Mouse (Mus musculus) layer of hippocampus, postnatal 14 days (tissue): ENCODE measurements around the gene Fam213b. TPM values are rescaled to one million over a fixed set of nuclear protein-coding genes. Genes with fewer than 3 reads are reported as not detected.

ENCODE experiments used
- DNase-seq, 2 experiments: peaks; one replicate each; pipeline ENCODE4 v3.0.0; 2021 to 2022; ENCODE audit warnings: low spot score in 2 of 2, mixed read lengths in 1 of 2
- total RNA-seq, 2 experiments: library from RNA; stranded (reverse); gene quantifications; 2 replicates each; pipeline ENCODE4 v1.2.3; 2021

Fam213b gene
- total RNA-seq, 2 experiments from 2014 or later = 34.2 to 40.9 TPM

DNA sequence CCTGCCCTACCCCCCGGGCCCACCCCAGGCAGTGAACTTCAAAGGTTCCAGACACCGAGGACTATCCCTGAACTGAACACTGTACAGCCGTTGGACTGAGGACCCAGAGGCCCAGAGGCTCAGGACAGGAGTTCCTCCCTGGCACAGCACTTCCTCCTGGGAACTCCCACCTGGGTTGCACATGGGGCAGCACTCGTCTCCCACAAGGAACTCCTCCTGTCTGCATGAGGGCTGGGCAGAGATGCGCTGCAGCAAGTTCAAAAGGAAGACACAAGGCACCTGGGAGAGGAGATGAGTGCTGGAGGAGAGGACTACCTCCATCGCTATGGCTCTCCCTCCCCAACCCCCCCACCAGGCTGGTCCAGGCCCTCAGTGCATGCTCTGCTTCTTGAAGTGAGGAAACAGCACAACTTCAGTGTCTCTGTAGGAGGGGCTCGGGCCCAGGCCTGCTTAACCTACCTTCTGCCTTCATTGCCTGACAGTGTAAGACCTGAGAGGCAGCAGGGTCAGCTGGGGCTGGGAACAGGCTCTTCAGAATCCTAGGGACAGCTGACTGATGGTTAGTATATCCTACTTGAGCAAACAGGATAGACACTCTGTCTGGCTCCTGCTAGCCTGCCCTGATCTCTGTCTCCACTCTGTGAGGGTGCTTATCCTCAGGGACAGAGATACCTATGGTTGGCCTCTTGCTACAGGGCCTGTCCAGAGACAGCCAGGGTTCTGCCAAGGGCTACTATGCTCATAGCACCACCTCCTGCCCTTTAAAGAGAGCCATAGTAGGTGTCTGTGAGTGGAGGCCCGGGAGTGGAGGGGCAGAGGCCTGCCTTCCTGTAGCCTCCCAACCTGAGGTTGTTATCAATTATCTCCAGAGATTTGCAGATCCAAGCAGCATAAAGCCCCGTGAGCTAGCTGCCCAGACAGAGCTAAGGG, 28.3 kb upstream of the Fam213b start:
- DNase-seq = no peak

DNA sequence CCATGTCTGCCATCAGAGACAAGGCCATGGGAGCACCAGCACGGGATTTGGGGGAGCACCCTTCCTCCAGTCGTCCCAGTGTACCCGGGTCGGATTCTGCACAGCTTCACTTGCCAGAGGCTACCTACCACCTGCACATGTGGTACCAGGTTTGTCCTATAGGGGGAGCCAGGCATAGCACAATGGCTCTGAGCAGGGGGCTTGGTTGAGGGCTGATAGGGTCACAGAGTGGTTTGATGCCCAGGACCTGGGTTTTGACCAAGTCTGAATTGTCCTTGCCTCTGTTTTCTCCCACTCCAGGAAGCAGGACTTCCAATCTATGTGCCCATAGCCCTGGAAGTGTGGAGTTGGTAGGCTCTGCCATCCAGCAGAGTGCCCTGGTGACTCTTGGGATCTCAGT, 26.5 kb upstream of the Fam213b start:
- no peak for DNase-seq

DNA sequence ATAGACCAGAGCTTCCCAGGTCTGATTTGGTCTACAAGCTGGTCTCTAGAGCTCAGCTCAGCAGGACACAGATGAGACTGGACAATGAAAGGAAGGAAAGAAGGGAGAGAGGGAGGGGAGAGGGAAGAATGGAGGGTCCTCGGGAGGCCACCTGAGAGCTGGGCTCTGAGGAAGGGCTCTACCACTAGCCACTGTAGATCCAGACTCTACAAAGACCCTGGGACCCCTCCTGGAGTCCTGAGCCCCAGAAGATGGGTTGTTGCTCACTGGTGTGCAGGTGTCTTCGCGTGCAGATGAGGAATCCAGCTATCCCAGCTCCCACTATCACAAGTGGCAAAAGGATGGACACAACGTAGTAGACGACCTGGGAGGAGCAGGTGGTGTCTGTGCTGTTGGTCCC, 24.0 kb upstream of the Fam213b start:
- DNase-seq = no peak

DNA sequence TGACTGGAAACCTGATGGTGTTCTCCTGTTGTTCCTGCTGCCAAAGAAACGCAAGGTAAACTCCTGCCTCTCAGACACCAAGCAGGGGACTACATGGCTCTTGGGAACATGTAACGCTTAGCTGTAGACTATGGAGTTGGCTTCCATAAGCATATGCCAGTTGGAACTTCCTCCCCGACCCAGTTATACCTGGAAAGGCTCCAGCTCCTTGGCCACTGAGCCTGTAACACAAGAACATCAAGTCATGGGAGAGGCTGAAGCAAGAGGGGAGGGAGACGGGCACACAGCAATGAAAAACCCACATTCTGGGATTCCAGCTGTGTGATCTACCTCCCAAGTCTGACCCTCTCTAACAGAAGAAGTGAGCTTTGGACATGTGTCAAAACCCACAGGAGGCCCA, 23.4 kb upstream of the Fam213b start:
- DNase-seq = no peak

DNA sequence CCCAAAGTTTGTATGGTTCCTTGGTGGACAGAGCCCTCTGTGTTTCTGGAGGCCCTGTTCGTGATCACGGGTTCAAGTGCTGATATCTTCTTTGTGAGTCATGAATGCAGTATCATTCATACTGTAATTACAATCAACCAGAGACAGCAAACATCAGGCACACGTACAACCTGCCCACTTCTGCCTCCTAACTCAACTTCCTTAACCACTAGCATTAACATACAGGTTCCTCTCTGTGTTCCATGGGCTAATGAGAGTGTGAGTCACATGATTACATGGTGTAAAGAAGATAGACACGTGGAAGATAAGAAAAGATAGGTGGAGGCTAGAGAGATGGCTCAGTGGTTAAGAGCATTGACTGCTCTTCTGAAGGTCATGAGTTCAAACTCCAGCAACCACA, 17.7 kb upstream of the Fam213b start:
- no peak for DNase-seq

DNA sequence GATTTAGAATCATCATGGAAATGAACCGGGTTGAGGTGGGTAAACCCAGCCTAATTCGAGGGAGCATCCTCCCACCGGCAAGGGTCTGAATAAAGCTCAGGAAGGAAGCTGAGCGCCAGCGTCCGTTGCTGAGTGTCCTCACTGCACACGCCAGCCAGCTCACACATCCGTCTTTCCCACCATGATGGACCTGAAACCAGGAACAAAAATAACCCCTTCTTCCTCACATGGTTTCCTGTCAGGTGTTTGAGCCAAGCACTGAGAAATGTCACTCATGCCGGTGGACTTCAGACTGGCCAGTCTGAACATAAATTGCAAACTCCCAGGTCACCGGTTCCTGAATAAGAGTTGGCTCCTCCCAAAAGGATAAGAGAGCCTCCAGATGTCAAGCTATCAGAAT, 16.4 kb upstream of the Fam213b start:
- no peak for DNase-seq

DNA sequence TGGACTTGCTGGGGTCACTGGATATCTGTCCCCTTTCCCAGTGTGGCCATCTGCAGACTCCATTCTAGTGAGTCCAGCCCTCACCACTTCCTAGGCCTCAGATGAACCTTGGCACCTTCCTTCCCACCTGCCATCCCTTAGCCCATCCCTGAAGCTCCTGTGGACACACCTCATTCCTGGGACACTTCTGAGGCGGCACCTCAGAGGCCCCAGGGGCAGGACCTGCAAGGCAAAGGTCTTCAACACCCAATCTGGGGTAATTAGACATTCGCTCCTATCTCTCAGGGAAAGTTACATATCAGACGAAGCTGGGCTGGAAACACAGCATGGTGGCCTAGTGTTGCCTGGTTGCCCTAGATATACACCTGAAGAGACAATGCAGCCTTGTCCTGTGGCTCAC, 15.8 kb upstream of the Fam213b start:
- DNase-seq = no peak

DNA sequence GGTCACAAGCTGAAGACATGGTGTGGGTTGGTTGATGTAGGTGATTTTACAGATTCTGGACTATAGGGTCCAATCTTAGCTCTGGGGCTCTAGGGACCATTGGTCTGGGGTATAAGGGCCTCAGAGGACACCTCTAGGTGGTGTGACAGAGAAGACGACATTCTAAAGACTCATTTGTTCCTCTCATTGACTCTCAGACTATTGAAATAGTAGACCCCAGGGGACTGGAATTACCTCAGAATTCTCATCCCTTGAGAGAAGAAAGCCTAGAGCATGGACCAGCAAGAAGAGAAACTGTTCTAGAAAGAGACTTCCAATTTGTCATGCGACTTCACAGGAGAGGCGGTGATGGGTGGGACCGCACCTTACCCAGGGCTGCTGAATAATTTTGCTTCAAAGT, 15.3 kb upstream of the Fam213b start:
- DNase-seq = no peak

DNA sequence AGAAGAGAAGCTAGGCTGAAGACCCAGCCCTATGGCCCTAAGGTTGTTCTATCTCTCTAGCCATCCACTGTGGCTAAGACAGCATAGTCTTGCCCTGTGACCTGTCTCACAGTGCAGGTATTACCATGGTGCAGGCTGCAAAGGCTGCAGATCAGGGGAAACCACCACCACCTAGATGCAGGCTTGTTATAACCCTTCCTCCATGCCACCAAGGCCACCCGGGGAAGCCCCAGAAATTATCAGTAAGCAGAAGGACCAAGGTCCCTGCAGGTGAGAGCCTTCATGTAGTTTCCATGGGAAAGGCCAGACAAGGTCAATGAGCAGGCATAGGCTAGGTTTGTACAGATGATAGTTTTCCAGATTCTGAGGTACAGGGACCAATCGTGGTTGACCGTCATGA, 14.9 kb upstream of the Fam213b start:
- no peak for DNase-seq

DNA sequence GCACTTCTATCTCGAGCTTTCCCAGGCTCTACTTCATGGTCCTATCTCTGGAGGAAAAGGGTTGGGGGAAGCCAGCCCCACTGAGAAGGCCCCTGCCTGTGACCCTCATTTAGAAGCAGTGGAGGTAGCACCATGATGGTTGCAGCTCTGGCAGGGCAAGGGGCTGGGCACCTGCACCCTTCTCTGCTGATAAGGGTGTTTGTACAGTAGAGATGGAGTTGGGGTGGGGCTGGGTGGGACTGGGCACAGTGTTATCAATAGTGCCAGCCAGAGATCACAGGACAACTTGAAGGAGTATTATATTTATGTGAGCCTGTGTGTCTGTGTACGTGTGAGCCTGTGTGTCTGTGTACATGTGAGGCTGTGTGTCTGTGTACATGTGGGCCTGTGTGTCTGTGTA, 12.7 kb upstream of the Fam213b start:
- no peak for DNase-seq

DNA sequence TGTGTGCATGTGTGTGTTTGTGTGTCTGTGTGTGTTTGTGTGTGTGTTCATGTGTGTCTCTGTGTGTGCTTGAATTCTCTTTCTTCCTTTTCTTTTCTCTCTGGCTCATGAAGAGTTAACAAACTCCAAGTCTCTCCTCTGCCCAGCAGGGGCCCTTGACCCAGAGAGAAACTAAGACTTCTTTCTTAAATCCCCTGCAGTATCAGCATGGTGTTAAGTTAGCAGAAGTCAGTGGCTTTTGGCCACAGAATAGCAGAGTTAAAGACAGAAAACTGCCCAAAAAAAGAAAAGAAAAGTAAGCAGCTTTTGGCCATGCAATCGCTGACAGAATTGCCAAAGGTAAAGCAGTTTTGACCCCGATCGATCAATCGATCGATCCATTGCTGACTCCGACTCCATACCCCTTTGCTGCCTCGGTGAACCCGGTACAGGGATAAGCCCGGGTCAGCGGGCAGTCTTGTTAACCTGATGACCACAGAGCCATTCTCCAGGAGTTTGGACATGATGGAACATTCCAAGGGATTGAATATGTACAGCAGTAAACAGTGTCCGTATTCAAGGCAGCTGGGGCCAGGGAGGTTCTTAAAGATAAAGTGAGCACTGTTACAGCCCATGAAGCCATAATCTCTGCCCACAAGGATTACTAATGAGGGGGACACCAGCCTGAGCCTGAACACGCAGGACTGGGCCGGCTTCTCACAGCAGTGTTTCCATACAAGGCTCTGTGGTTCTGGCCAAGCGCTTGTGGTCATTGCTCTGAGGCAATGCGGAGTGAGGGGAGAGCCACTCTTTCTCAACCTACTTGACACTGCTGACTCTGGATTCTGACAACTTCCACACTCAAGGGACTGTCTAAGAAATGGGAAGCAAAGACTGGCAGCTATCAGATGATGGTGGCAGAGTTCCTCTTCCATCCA, 11.9 kb upstream of the Fam213b start:
- DNase-seq = no peak

DNA sequence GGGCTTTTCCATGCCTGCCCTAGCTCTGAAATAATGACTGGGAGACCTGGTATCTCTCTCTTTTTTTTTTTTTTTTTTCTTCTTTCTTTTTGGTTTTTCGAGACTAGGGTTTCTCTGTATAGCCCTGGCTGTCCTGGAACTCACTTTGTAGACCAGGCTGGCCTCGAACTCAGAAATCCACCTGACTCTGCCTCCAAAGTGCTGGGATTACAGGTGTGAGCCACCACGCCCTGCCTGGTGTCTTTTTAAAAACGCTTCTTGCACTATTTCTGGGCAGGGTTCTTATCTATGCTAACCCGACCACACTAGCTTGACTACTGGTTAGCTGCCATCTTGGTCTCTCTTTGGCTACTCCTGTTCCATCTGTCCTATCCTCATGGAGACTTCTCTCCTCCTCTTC, 9.6 kb upstream of the Fam213b start:
- DNase-seq = no peak

DNA sequence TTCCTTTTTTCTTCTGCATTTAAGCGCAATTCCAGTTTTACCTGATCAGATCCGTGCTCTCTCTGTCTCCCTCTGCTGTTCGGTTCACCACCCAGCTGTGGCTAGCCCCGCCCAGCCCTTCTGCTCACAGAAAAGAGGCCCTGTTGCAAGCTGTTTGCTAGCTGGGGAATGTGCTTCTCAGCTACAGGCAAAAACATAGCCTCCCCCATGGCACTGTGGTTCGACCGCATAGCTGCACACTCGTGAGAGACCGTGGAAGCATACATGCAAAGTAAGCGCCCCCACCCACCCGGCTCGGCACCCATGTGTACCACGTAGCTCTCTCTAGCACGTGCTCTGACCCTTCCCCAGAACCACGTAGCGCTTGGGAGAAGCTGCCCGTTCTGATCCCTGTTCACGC, 8.9 kb upstream of the Fam213b start:
- DNase-seq = peak; percentile 56 to 68

DNA sequence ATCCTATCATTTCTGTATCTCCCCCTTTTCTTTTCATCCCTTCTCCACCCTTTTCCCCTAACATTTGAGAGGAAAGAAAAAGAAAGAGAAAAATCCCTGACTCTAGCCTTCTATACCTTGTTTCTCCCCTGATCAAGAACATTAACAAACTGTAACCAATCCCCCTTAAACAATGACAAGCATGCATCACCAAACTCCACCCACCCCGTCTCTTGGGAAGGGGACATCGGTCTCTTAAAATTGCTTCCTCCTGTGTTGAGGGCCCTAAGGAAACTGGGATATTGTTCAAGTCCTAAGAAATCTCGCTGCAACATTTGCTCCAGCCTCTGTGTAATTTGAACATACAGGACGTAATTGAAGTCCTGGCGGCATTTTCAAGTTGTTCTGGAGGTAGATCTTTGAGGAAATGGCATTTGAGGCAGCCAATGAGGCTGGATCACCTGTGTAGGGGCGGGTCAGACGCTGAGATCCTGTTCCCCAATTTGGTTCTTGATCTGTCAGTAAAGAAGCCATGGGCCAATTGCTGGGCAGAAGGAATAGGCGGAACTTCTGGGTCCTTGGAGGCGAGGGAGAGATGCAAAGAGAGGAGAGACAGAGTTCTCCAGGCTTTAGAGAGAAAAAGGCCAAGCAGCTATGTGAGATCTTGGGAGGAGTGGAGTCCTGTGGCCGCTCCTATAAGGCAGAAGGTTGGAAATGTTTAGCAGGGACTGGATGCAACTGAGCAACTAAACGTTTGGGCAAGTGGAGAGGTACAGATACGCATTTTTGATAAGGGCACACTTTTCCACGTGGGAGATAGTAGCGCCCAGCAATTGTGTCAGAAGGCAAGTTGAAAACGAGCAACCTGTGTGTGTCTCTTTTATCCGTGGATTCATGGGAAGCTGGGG, 5.5 kb upstream of the Fam213b start:
- peak; percentile 72 to 86 for DNase-seq

DNA sequence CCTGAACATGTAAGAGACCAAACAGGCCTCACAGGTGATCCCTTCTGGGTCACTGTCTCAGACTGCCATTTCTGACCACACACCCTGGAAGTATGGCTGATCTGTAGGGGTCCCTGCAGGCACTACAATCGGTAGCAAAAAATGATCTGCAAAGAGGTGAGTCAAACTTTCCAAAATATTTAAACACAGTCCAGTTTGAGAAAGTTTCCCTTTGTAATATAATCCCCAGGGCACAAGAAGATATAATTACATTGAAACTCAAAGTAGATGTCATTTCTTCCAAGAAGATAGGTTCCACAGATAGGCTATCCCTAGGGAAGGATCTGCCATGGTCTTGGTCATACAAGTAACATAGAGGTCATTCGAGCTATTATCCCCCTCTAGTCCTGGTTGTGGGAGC, 3.4 kb upstream of the Fam213b start:
- no peak for DNase-seq

DNA sequence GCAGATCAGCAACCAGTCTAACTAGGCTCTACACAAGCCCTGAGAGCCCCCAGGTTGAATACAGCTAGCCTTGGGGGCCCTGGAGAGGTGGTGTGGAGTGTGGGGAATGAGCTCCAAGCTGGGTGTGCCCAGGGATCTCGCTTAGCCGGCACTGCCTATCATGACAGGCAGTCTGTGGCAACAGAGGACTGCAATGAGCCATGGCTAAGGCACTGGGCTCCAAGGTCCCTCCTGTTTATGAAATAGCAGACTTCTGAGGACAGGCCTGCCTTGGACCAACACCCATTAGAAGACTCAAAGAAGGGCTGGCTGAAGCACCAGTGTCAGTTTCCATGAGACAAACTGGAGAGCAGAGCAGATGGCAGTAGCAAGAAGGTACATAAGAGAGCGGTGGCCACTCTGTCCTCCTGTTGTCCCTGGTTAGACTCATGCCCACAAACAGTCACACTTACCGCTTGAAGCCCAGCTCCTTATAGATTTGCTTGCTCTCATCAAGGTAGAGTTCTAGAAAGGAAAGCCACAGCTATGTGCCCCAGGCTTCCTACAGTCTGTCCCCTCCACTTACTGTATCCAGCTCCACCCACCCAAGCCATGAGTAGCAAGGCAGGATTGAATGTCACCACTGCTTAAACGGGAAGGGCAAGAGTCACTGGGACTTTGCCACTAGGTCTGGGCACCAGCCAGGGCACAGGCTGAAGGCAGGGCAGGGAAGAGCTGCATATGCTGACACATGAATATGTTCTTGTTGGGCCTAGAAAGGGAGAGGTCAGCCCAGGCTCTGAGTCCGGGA, 1.1 kb downstream of the Fam213b start:
- DNase-seq = no peak

DNA sequence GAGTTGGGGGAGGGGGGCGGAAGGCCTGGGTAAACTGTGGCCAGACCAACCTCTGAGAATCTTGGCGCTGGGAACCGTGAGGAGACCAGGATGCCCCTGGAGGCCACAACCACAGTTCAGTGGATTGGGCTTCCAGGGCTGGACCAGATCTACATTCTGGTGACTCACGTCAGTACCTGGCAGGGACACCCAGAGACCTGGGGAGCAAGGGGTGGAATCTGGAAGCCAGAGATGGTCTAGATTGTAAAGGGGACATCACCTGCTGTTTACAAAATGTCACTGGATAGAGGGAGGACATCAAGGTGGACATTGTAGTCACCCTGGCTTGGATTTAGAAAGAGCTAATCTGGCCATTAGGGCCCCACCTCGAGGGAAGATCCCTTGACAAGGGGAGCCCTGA, 3.4 kb downstream of the Fam213b start:
- DNase-seq = no peak

DNA sequence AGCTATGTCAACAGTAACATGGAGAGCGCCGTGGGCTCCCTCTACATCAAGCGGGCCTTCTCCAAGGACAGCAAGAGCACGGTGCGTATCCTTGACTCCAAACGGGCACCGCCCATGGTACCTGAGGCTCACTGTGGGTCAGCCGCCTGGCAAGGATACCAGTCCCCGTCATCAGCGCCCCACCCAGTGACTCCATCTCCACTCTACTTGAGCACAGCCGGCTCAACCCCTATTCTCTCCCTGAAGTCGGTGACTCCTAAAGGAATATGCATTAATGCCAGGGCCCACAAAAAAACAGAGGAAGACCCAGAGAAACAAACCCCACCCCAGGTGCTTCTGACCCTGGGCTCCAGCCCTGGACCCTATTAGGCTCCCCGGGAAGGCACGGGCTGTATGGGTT, 8.0 kb downstream of the Fam213b start:
- DNase-seq = no peak

DNA sequence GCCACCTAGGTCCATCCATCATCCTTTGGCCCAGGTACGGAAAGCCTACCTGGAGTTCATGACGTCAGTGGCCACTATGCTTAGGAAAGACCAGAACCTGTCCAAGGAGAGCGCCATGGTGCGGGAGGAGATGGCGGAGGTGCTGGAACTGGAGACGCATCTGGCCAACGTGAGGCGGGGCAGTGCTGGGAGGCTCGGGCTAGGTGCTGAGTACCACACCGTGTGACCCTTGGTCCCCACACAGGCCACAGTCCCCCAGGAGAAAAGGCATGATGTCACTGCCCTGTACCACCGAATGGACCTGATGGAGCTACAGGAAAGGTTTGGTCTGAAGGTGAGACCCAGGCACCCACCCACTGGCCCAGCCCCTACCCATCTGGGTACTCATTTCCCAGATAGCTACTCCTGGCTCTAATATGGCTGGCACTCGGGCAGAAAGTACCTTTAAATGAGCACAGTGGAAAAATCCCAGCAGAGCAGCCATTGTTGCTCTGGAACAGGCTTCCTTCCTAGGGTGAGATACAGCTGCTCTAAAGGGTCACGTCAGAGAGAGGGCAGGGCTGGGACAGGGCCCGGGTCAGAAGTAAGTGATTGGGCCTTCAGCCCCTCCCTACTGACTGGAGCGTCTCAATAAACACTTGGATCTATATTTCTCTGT, 11.2 kb downstream of the Fam213b start:
- DNase-seq = no peak
